Mouse (Mus musculus) stomach, embryonic 15.5 days (tissue): ENCODE data around the gene Tpk1. TPM values are rescaled to one million over a fixed set of nuclear protein-coding genes. Genes with fewer than 3 reads are reported as not detected.

Source experiments
- ATAC-seq: fragments of 200-750 bp; cut with Nextera tagmentation; 2 replicates; pipeline ENCODE4 v1.8.0; 2017; ENCODE audit warnings: low read depth, moderate number of reproducible peaks, moderate TSS enrichment; ENCODE audit not compliant: insufficient read depth, low FRiP score
- H3K27ac ChIP-seq: fragments of 300-500 bp; sonication (generic); 2 replicates; pipeline ENCODE4 v1.5.1; 2015; ENCODE audit warnings: mild to moderate bottlenecking, inconsistent platforms
- H3K27me3 ChIP-seq: fragments of 300-500 bp; sonication (generic); replicated peaks from 2 replicates; pipeline ENCODE4 v1.6.1; 2015; ENCODE audit warnings: inconsistent platforms
- H3K36me3 ChIP-seq: fragments of 300-500 bp; sonication (generic); 2 replicates; pipeline ENCODE4 v1.6.1; 2015; ENCODE audit warnings: inconsistent platforms
- H3K4me1 ChIP-seq: fragments of 300-500 bp; sonication (generic); 2 replicates; pipeline ENCODE4 v1.6.1; 2015; ENCODE audit warnings: inconsistent platforms
- H3K4me2 ChIP-seq: fragments of 300-500 bp; sonication (generic); 2 replicates; pipeline ENCODE4 v1.6.1; 2015; ENCODE audit warnings: mild to moderate bottlenecking, inconsistent platforms
- H3K4me3 ChIP-seq: fragments of 300-500 bp; sonication (generic); replicated peaks from 2 replicates; pipeline ENCODE4 v1.5.1; 2015; ENCODE audit warnings: inconsistent platforms
- H3K9ac ChIP-seq: fragments of 300-500 bp; sonication (generic); 2 replicates; pipeline ENCODE4 v1.6.1; 2015; ENCODE audit warnings: inconsistent platforms
- H3K9me3 ChIP-seq: fragments of 300-500 bp; sonication (generic); 2 replicates; pipeline ENCODE4 v1.6.1; 2016; ENCODE audit warnings: inconsistent platforms
- WGBS: fragments of 180-500 bp; shearing (Covaris S2); methylation state at CpG from one replicate; pipeline ENCODE4 v1.1.7; 2015; 5-methylcytosine and 5-hydroxymethylcytosine counted together
- polyA plus RNA-seq: library from polyadenylated mRNA; unstranded; fragments of >200 nt; fragmentation: Nextera tagmentation; extraction: Ambion mirVana; gene quantifications from 2 replicates; pipeline ENCODE4 v1.2.1, GENCODE M21; 2015

Tpk1 gene
- polyA plus RNA-seq, result 15.4 and 16.6 TPM in 2 replicates

- Histone ChIP-seq H3K9ac (peak within 1 kb of the TSS; percentile 51), H3K27me3 (no peaks in the 10 kb centered on the region), H3K27ac (peak within 1 kb of the TSS; percentile 90), H3K9me3 (no peaks in the 10 kb centered on the region), H3K4me1 (no peaks in the 10 kb centered on the region), H3K4me3 (peak within 1 kb of the TSS; percentile 63), H3K36me3 (no peaks in the 10 kb centered on the region), H3K4me2 (peak within 1 kb of the TSS; percentile 62)
- ATAC-seq, result peak; percentile 97
- WGBS, result under 1% methylated on average over 55 of the region's 63 CpGs
These were observed at the start of gene Tpk1 for GRCm38 (mm10) chr6:43665677-43666546. Tpk1 (minus strand) TSS chr6:43666278.

DNA sequence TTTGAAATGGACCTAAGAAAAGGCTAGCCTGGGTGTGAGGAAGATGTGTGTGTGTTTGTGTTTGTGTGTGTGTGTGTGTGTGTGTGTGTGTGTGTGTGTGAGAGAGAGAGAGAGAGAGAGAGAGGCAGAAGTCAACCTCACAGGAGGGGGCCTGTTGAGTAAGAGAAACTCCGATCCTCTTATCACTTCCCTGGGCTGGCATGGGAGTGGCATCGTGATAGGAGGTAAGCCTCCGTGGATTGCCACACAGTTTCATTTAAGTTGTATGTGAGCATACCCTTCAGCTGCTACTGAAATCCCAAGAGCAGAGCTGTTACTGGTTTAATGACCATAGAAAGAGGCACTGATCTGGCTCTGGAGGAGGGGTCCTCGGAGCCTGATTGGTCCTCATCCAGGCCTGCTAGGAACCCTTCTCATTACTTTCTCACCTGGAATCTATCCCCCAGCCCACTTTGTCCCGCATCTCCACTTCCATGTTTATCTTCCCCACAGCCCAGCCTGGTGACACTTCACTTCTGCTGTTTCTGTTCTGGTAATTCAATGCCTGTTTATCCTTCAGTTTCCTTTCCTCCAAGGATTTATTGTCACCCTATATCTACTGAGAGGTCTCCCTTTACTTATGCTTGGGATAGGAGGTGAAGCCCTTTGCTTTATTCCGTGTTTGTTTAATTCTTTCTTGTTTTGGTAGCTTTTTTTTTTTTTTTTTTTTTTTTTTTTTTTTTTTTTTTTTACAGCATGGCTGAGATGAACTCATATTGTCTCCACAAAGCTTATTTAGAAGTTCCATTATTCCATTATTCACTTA is 36.9 kb upstream of the Tpk1 start:
- H3K9ac ChIP-seq, result no peak overlapping the region
- ATAC-seq, result no peak
- H3K36me3 ChIP-seq, result no peaks in the 10 kb centered on the region
- no peaks in the 10 kb centered on the region for H3K4me1 ChIP-seq
- no peak overlapping the region for H3K4me2 ChIP-seq
- WGBS, result 33% methylated on average over 6 of the region's 6 CpGs
- no peaks in the 10 kb centered on the region for H3K9me3 ChIP-seq
- H3K27me3 ChIP-seq, result no peaks in the 10 kb centered on the region
- no peak overlapping the region for H3K4me3 ChIP-seq
- H3K27ac ChIP-seq, result no peak overlapping the region

DNA sequence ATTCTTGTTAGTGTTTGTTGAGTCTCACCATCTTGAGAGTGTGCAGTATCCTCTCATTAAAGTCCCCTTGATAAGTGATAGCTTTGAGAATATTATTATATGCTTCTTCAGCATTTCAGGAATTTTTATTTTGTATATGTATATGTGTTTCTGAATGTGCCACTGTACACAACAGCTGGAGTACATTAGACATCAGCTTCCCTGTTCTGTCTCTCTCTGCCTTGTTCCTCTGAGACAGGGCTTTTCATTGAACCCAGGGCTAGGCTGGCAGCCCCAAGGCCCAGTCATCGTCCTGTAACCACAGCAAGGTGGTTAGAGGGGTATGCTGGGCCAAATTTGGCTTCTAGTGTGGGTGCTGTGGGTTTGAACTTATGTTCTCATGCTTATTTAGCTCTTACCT is 25.8 kb upstream of the Tpk1 start:
- Histone ChIP-seq H3K9me3 (no peaks in the 10 kb centered on the region), H3K27ac (no peak overlapping the region), H3K36me3 (no peaks in the 10 kb centered on the region), H3K4me2 (no peak overlapping the region), H3K27me3 (no peaks in the 10 kb centered on the region), H3K4me1 (no peaks in the 10 kb centered on the region), H3K4me3 (no peak overlapping the region), H3K9ac (no peak overlapping the region)
- WGBS, result 76% methylated on average over 1 of the region's 1 CpGs
- no peak for ATAC-seq

DNA sequence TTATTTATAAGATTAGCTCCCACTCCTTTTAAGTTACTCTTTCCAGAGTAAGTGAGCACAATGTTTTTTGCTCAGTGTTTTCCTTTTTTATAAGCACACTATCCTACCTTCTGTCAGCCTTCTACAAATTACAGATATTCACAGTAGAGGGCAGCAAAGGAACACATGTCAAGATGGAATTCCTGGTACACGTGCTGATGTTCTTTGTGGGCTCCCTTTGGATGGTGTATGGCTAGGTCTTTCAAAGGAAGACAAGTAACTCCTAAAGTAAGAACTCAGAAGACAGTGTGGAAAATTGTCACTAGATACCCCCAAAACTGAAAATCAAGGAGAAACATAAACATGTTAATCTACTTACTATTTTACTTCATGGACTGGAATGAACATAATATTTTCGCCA is 19.9 kb upstream of the Tpk1 start:
- Histone ChIP-seq H3K9ac (no peak overlapping the region), H3K27ac (no peak overlapping the region), H3K4me1 (no peaks in the 10 kb centered on the region), H3K4me2 (no peak overlapping the region), H3K4me3 (no peak overlapping the region), H3K9me3 (no peaks in the 10 kb centered on the region), H3K36me3 (no peaks in the 10 kb centered on the region), H3K27me3 (no peaks in the 10 kb centered on the region)
- no peak for ATAC-seq
- WGBS, result 44% methylated on average over 2 of the region's 2 CpGs

DNA sequence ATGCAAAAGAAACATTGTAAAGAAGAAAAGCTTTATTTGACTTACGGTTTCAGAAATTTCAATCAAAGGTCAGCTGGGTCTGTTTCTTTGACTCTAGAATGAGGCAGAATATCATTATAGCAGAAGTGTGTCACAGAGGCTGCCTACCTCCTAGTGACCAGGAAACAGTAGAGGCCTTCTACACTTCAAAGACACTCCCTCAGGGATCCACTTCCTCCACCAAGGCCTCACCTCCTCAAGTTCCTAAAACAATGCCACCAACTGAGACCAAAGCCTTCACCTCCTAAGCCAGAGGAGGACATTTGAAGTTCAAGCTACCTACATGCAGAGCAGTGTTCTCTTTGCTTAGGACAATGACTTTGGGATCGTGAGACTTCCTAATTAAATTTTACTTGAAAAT is 16.5 kb upstream of the Tpk1 start:
- H3K36me3 ChIP-seq, result no peaks in the 10 kb centered on the region
- no peak for ATAC-seq

GRCm38 (mm10) chr6:43678689-43679212 is 12.7 kb upstream of the Tpk1 start:
- no peak overlapping the region for H3K9ac ChIP-seq
- H3K36me3 ChIP-seq, result no peaks in the 10 kb centered on the region
- no peaks in the 10 kb centered on the region for H3K9me3 ChIP-seq
- no peak overlapping the region for H3K4me3 ChIP-seq
- H3K27ac ChIP-seq, result no peak overlapping the region
- WGBS, result 78% methylated on average over 2 of the region's 2 CpGs
- H3K4me2 ChIP-seq, result no peak overlapping the region
- no peaks in the 10 kb centered on the region for H3K27me3 ChIP-seq
- no peak for ATAC-seq
- H3K4me1 ChIP-seq, result no peaks in the 10 kb centered on the region

More for the DNA sequence above, 16.5 kb upstream of the Tpk1 start:
- Histone ChIP-seq H3K27me3 (no peaks in the 10 kb centered on the region), H3K4me1 (no peaks in the 10 kb centered on the region), H3K9ac (no peak overlapping the region), H3K27ac (no peak overlapping the region), H3K4me3 (no peak overlapping the region), H3K4me2 (no peak overlapping the region), H3K9me3 (no peaks in the 10 kb centered on the region)
- 69% methylated on average over 2 of the region's 2 CpGs for WGBS

DNA sequence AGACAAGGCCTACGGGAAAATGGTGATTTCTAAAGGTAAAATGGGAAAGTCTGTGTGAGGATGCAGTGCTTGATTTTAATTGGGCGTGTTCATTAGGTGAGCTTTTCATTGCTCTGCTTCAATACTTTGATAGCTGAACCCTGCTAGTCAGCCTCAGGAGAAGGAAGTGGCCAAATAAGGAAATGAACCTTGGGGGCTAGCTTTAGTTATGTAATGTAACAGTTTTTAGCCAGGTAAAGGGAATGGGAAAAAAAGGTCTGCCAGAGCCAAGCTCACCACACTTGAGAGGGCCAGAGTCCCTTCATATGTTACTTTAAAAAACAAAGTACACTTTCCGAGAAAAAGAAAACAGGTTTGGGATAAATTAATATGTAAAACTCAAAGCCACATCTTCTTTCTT is 11.5 kb upstream of the Tpk1 start:
- Histone ChIP-seq H3K36me3 (no peaks in the 10 kb centered on the region), H3K27me3 (no peaks in the 10 kb centered on the region), H3K4me1 (no peaks in the 10 kb centered on the region), H3K9me3 (no peaks in the 10 kb centered on the region), H3K4me2 (no peak overlapping the region), H3K27ac (no peak overlapping the region), H3K9ac (no peak overlapping the region), H3K4me3 (no peak overlapping the region)
- ATAC-seq, result no peak
- WGBS, result 77% methylated on average over 3 of the region's 3 CpGs

- no peak overlapping the region for H3K27ac ChIP-seq
- 24% methylated on average over 3 of the region's 3 CpGs for WGBS
- peak; percentile 53; the same call in 1 of the 2 replicates for ATAC-seq
- no peak overlapping the region for H3K4me3 ChIP-seq
- no peaks in the 10 kb centered on the region for H3K4me1 ChIP-seq
- no peak overlapping the region for H3K4me2 ChIP-seq
- no peak overlapping the region for H3K9ac ChIP-seq
- H3K27me3 ChIP-seq, result no peaks in the 10 kb centered on the region
- H3K36me3 ChIP-seq, result no peaks in the 10 kb centered on the region
- no peaks in the 10 kb centered on the region for H3K9me3 ChIP-seq
These were observed 10.1 kb upstream of the Tpk1 start for GRCm38 (mm10) chr6:43676139-43676538.

DNA sequence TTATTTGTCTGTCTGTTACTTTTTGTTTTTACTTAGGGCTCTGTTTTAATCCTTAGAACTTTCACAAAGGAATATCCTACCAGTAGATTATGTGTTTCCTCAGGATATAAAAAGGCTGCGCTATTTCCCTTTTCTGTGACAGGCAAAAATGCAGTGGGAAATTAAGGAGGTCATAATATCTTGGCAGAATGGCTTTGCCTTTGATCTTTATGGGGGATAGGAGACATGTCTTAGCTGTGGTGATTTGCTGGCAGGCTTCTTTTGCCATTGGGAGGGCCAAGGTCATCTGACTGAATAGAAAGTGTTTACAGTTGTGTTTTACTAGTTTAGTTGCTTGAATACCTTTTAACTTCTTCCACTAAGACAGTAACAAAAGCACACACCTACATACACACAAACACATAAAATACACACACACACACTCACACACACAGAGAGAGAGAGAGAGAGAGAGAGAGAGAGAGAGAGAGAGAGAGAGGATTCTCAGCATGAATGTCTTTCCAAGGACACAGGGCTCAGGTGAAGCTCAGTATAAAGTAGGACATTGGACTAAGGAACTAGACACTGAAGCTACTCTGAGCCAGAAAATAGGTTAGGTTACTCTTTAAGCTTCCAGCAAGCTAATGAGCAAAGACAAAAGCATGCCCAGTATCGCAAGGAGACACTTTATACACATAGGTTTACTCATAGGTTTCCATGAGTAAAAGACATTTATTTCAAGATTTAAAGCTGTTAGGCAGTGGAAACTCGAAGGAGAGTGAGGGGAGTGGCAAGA is 9.1 kb upstream of the Tpk1 start:
- no peak for ATAC-seq
- WGBS, result 53% methylated on average over 3 of the region's 3 CpGs

DNA sequence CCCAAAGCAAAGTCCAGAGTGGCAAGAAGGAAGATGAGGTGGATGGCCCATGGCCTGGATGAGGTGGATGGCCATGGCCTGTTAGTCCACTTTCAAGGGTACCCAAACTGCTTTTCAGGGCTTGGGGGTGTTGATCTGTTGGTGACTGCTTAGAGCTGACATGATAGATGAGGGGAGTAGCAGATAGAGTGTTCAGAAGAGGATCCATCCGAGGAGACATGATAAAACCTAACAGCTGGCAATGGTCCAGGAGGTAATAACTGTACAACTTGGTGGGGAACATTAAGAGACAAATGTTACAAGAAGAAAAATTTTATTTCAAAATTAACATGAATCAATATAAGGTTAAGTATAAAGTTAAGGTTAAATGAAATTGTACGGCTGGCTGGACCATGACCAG is 4.9 kb upstream of the Tpk1 start:
- no peak overlapping the region for H3K4me3 ChIP-seq
- no peak overlapping the region for H3K27ac ChIP-seq
- no peak overlapping the region for H3K9ac ChIP-seq
- no peaks in the 10 kb centered on the region for H3K9me3 ChIP-seq
- no peak overlapping the region for H3K4me2 ChIP-seq
- H3K27me3 ChIP-seq, result no peaks in the 10 kb centered on the region
- H3K4me1 ChIP-seq, result no peaks in the 10 kb centered on the region
- WGBS, result 70% methylated on average over 2 of the region's 2 CpGs
- H3K36me3 ChIP-seq, result no peaks in the 10 kb centered on the region
- ATAC-seq, result no peak

More for the DNA sequence above, 9.1 kb upstream of the Tpk1 start:
- Histone ChIP-seq H3K27me3 (no peaks in the 10 kb centered on the region), H3K27ac (no peak overlapping the region), H3K9ac (no peak overlapping the region), H3K4me1 (no peaks in the 10 kb centered on the region), H3K36me3 (no peaks in the 10 kb centered on the region), H3K4me2 (no peak overlapping the region), H3K9me3 (no peaks in the 10 kb centered on the region), H3K4me3 (no peak overlapping the region)

DNA sequence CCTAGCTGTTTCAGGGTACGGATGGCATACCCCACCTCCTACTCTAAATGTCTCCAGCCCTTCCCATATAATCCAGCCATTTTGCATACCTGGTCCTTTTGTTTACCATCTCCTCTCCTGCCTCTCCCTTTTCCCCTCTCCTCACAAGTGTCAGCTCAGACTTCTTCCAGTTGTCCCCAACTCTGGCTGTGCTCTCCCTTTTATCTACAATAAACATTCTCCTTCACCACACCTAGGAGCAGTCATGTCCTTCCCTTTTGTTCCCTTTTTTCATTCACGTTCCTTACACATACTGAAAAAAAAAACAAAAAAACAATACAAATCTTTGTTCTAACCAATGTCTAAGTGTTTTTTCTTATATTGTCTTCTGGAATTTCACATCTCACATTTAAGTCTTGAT is 1.6 kb upstream of the Tpk1 start:
- no peaks in the 10 kb centered on the region for H3K27me3 ChIP-seq
- no peak overlapping the region for H3K4me3 ChIP-seq
- H3K36me3 ChIP-seq, result no peaks in the 10 kb centered on the region
- H3K4me2 ChIP-seq, result no peak overlapping the region
- 79% methylated on average over 2 of the region's 2 CpGs for WGBS
- H3K9ac ChIP-seq, result no peak overlapping the region
- no peaks in the 10 kb centered on the region for H3K9me3 ChIP-seq
- no peak for ATAC-seq
- no peak overlapping the region for H3K27ac ChIP-seq
- no peaks in the 10 kb centered on the region for H3K4me1 ChIP-seq
